Mouse (Mus musculus) forebrain, embryonic 16.5 days (tissue): ENCODE data around the gene Ccer2. TPM values are rescaled to one million over a fixed set of nuclear protein-coding genes. Genes with fewer than 3 reads are reported as not detected.
A peak's percentile ranks its signal among the peaks of the same experiment; 100 is the strongest.

Experiments used
- ATAC-seq: fragments of 200-750 bp; cut with Nextera tagmentation; 2 replicates; pipeline ENCODE4 v1.8.0; 2017; ENCODE audit warnings: mild to moderate bottlenecking, moderate library complexity
- H3K27ac ChIP-seq: fragments of 300-500 bp; sonication (generic); 2 replicates; pipeline ENCODE4 v1.5.1; 2014; ENCODE audit warnings: low read length, control low read depth
- H3K27me3 ChIP-seq: fragments of 300-500 bp; sonication (generic); replicated peaks from 2 replicates; pipeline ENCODE4 v1.6.1; 2014; ENCODE audit warnings: low read length; ENCODE audit not compliant: control insufficient read depth, insufficient read depth
- H3K36me3 ChIP-seq: fragments of 300-500 bp; sonication (generic); 2 replicates; pipeline ENCODE4 v1.6.1; 2014; ENCODE audit not compliant: control insufficient read depth, insufficient read depth
- H3K4me1 ChIP-seq: fragments of 300-500 bp; sonication (generic); replicated peaks from 2 replicates; pipeline ENCODE4 v1.6.1; 2014; ENCODE audit warnings: low read length; ENCODE audit not compliant: control insufficient read depth, insufficient read depth
- H3K4me2 ChIP-seq: fragments of 300-500 bp; sonication (generic); 2 replicates; pipeline ENCODE4 v1.6.1; 2014; ENCODE audit warnings: mild to moderate bottlenecking, low read length, control low read depth
- H3K4me3 ChIP-seq: fragments of 300-500 bp; sonication (generic); replicated peaks from 2 replicates; pipeline ENCODE4 v1.5.1; 2014; ENCODE audit warnings: mild to moderate bottlenecking, low read length, control low read depth
- H3K9ac ChIP-seq: fragments of 300-500 bp; sonication (generic); replicated peaks from 2 replicates; pipeline ENCODE4 v1.6.1; 2014; ENCODE audit warnings: low read depth, low read length, control low read depth
- H3K9me3 ChIP-seq: fragments of 300-500 bp; sonication (generic); 2 replicates; pipeline ENCODE4 v1.6.1; 2016; ENCODE audit warnings: low read length; ENCODE audit not compliant: control insufficient read depth
- WGBS: fragments of 180-500 bp; shearing (Covaris S2); extraction: QIAGEN DNeasy Blood & Tissue Kit; methylation state at CpG from one replicate; pipeline ENCODE4 v1.1.7; 2014; 5-methylcytosine and 5-hydroxymethylcytosine counted together
- polyA plus RNA-seq: library from polyadenylated mRNA; unstranded; fragments of >200 nt; fragmentation: Nextera tagmentation; extraction: Ambion mirVana; gene quantifications from 2 replicates; pipeline ENCODE4 v1.2.1, GENCODE M21; 2015

The Ccer2 gene
- polyA plus RNA-seq, result not detected in 2 replicates

GRCm38 (mm10) chr7:28756079-28756478, at the start of gene Ccer2:
Gene Ccer2 (plus strand): TSS chr7:28756174.
- ATAC-seq, result no peak

GRCm38 (mm10) chr7:28709454-28709853, 46.5 kb upstream of the Ccer2 start:
- H3K4me1 ChIP-seq, result no peaks in the 10 kb centered on the region
- H3K9me3 ChIP-seq, result no peaks in the 10 kb centered on the region
- H3K9ac ChIP-seq, result no peak overlapping the region
- H3K27me3 ChIP-seq, result no peaks in the 10 kb centered on the region
- no peak overlapping the region for H3K27ac ChIP-seq
- ATAC-seq, result no peak
- H3K4me2 ChIP-seq, result no peak overlapping the region
- no peaks in the 10 kb centered on the region for H3K36me3 ChIP-seq
- no peak overlapping the region for H3K4me3 ChIP-seq

More at GRCm38 (mm10) chr7:28756079-28756478, at the start of gene Ccer2:
- Histone ChIP-seq H3K4me3 (0 out of 2 replicates have a peak within 1 kb of the TSS, but pooled peaks have one; percentile 6), H3K9ac (peak within 1 kb of the TSS; percentile 44), H3K4me1 (peaks cover 4% of the 10 kb centered on the region), H3K4me2 (0 out of 2 replicates have a peak within 1 kb of the TSS, but pooled peaks have one; percentile 16), H3K36me3 (peaks cover 7% of the 10 kb centered on the region), H3K27me3 (peaks cover 13% of the 10 kb centered on the region; the same call in 1 of the 2 replicates), H3K9me3 (no peaks in the 10 kb centered on the region), H3K27ac (no peak within 1 kb of the TSS)
- WGBS, result 4% methylated on average over 17 of the region's 17 CpGs

GRCm38 (mm10) chr7:28710962-28711361, 45.0 kb upstream of the Ccer2 start:
- Histone ChIP-seq H3K9ac (no peak overlapping the region), H3K4me2 (no peak overlapping the region), H3K4me1 (no peaks in the 10 kb centered on the region), H3K4me3 (no peak overlapping the region), H3K27ac (no peak overlapping the region), H3K9me3 (no peaks in the 10 kb centered on the region), H3K27me3 (no peaks in the 10 kb centered on the region), H3K36me3 (no peaks in the 10 kb centered on the region)
- 64% methylated on average over 3 of the region's 3 CpGs for WGBS
- no peak for ATAC-seq

GRCm38 (mm10) chr7:28714667-28715066, 41.3 kb upstream of the Ccer2 start:
- no peak overlapping the region for H3K9ac ChIP-seq
- peaks cover 10% of the 10 kb centered on the region for H3K4me1 ChIP-seq
- H3K36me3 ChIP-seq, result no peaks in the 10 kb centered on the region
- no peaks in the 10 kb centered on the region for H3K9me3 ChIP-seq
- H3K4me3 ChIP-seq, result no peak overlapping the region
- no peak overlapping the region for H3K27ac ChIP-seq
- H3K4me2 ChIP-seq, result no peak overlapping the region
- 82% methylated on average over 5 of the region's 5 CpGs for WGBS
- ATAC-seq, result no peak
- H3K27me3 ChIP-seq, result no peaks in the 10 kb centered on the region

- H3K4me2 ChIP-seq, result no peak overlapping the region
- no peak overlapping the region for H3K27ac ChIP-seq
- peaks cover 10% of the 10 kb centered on the region for H3K4me1 ChIP-seq
- H3K9ac ChIP-seq, result no peak overlapping the region
- no peaks in the 10 kb centered on the region for H3K27me3 ChIP-seq
- no peaks in the 10 kb centered on the region for H3K9me3 ChIP-seq
- no peaks in the 10 kb centered on the region for H3K36me3 ChIP-seq
- no peak for ATAC-seq
- 97% methylated on average over 2 of the region's 2 CpGs for WGBS
- no peak overlapping the region for H3K4me3 ChIP-seq
Measured at GRCm38 (mm10) chr7:28715598-28715997, 40.4 kb upstream of the Ccer2 start.

GRCm38 (mm10) chr7:28716590-28717281, 39.2 kb upstream of the Ccer2 start, which contains the start of gene Fbxo17:
Gene Fbxo17 (plus strand): TSS chr7:28716804.
- no peaks in the 10 kb centered on the region for H3K36me3 ChIP-seq
- H3K27me3 ChIP-seq, result no peaks in the 10 kb centered on the region
- no peak within 1 kb of the TSS for H3K27ac ChIP-seq
- peak within 1 kb of the TSS; percentile 50 for H3K4me3 ChIP-seq
- WGBS, result 2% methylated on average over 36 of the region's 36 CpGs
- peak within 1 kb of the TSS; percentile 89 for H3K4me2 ChIP-seq
- H3K9ac ChIP-seq, result peak within 1 kb of the TSS; percentile 68
- H3K4me1 ChIP-seq, result peaks cover 10% of the 10 kb centered on the region
- no peaks in the 10 kb centered on the region for H3K9me3 ChIP-seq
- peak; percentile 52 for ATAC-seq

GRCm38 (mm10) chr7:28717726-28718125, 38.2 kb upstream of the Ccer2 start:
- Histone ChIP-seq H3K27me3 (no peaks in the 10 kb centered on the region), H3K36me3 (no peaks in the 10 kb centered on the region), H3K9me3 (no peaks in the 10 kb centered on the region), H3K4me2 (no peak overlapping the region), H3K9ac (no peak overlapping the region), H3K4me1 (peaks cover 10% of the 10 kb centered on the region), H3K27ac (no peak overlapping the region), H3K4me3 (no peak overlapping the region)
- WGBS, result 87% methylated on average over 10 of the region's 10 CpGs
- no peak for ATAC-seq

- no peak for ATAC-seq
- WGBS, result 70% methylated on average over 4 of the region's 4 CpGs
- Histone ChIP-seq H3K27ac (no peak overlapping the region), H3K9me3 (no peaks in the 10 kb centered on the region), H3K4me2 (no peak overlapping the region), H3K36me3 (no peaks in the 10 kb centered on the region), H3K9ac (no peak overlapping the region), H3K27me3 (no peaks in the 10 kb centered on the region), H3K4me1 (peaks cover 10% of the 10 kb centered on the region), H3K4me3 (no peak overlapping the region)
Measured at GRCm38 (mm10) chr7:28719159-28719558, 36.8 kb upstream of the Ccer2 start.

- Histone ChIP-seq H3K4me3 (no peak overlapping the region), H3K27ac (no peak overlapping the region), H3K9ac (no peak overlapping the region), H3K36me3 (no peaks in the 10 kb centered on the region), H3K9me3 (no peaks in the 10 kb centered on the region), H3K27me3 (no peaks in the 10 kb centered on the region), H3K4me1 (peaks cover 10% of the 10 kb centered on the region), H3K4me2 (no peak overlapping the region)
- WGBS, result 87% methylated on average over 2 of the region's 2 CpGs
- ATAC-seq, result no peak
Measured at GRCm38 (mm10) chr7:28719650-28720049, 36.3 kb upstream of the Ccer2 start.
